Mouse (Mus musculus): ENCODE measurements around the gene Nav2.

GRCm38 (mm10) chr7:49267621-49268325, 359.3 kb downstream of the Nav2 start:
- TF ChIP-seq GABPA (IDR thresholded peaks at IDR 0.05; ENCODE audit: insufficient replicate concordance, low read depth, low read length) (no peak), CHD2 (IDR thresholded peaks at IDR 0.05; ENCODE audit: low read length) (no peak), CTCF (conservative IDR thresholded peaks at IDR 0.05 in 1 of 2, IDR thresholded peaks at IDR 0.05 in 1 of 2; ENCODE audit: low read depth in 2 of 2, low read length in 2 of 2) (no peak), NELFE (IDR thresholded peaks at IDR 0.05; ENCODE audit: low read depth, low read length) (no peak), TCF12 (IDR thresholded peaks at IDR 0.05; ENCODE audit: low read depth, low read length) (no peak), CHD1 (IDR thresholded peaks at IDR 0.05; ENCODE audit: low read depth, low read length) (no peak), ZNF384 (IDR thresholded peaks at IDR 0.05; ENCODE audit: low read depth, low read length) (no peak), JUND (conservative IDR thresholded peaks at IDR 0.05; ENCODE audit: low read depth, low read length) (no peak), ETS1 (conservative IDR thresholded peaks at IDR 0.05; ENCODE audit: low read depth, low read length) (no peak), RAD21 (IDR thresholded peaks at IDR 0.05; ENCODE audit: low read depth, low read length) (no peak), BHLHE40 (IDR thresholded peaks at IDR 0.05; ENCODE audit: low read depth, low read length) (no peak), MYC (IDR thresholded peaks at IDR 0.05; ENCODE audit: low read depth, low read length) (no peak), HCFC1 (IDR thresholded peaks at IDR 0.05; ENCODE audit: low read depth, low read length) (no peak)
